Mouse (Mus musculus) brain, adult 2 months (tissue): Measurements from ENCODE around the gene Prr5.

ENCODE experiments used
- DNase-seq: peaks from one replicate; pipeline ENCODE4 v3.0.0; 2011; ENCODE audit warnings: low read depth, low spot score

Gene Prr5

DNA sequence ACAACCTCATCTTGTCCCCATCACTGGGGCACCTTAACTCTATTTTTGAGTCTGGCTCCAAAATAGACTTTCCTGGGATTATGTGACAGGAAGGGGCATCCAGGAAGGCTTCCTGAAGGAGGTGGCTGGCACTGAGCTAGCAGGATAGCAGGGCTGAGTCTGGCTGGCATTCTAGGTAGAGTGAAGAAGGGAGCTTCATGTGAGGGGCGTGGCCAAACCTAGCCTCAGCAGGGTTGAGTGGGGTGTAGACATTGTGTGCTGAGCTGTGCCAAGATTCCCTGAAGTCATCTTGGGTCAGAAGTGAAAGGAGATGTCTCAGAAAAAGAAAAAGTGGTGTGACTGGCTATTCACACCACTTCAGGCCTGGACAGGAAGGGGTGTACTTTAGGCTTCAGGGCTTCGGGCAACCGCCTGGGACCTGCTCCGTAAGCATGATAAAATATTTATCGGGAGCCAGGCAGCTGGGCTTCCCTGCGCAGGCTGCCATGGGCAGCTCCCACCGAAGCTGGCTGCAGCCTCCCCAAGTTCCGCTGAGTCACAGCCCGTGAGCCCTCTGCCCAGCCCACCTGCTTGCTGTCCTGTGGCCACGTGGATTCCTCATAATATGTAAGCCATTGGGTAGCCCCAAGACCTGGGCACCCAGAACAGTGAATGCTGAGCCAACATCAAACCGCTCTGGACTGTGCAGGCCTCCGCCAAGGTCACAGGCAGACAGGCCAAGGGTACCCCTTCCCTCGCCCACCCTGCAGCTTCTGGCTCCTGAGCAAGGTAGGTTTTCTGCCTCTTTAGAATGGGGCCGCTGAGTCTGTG lies at the start of gene Prr5:
Prr5 (plus strand) TSS at position 683 of the 810 bp plus-strand sequence.
- no peak for DNase-seq

DNA sequence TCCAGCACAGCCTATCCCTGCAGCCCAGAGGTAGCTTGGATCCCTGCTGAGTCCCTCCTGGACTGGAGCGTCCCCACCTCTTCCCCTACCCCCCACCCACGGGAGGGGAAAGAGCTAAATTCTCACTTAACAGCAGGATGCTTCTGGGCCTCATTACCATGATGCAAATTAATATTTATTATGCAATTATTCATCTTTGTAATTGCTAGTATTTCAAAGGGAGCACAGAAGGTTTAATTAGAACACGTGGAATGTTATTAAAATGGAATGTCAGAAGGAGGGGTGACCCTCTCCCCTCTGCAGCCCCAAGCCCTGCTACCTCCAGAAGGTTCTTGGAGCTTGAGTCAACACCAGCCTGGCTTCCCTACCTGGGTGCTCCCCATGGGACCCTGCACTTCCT lies 49.4 kb upstream of the Prr5 start:
- no peak for DNase-seq

DNA sequence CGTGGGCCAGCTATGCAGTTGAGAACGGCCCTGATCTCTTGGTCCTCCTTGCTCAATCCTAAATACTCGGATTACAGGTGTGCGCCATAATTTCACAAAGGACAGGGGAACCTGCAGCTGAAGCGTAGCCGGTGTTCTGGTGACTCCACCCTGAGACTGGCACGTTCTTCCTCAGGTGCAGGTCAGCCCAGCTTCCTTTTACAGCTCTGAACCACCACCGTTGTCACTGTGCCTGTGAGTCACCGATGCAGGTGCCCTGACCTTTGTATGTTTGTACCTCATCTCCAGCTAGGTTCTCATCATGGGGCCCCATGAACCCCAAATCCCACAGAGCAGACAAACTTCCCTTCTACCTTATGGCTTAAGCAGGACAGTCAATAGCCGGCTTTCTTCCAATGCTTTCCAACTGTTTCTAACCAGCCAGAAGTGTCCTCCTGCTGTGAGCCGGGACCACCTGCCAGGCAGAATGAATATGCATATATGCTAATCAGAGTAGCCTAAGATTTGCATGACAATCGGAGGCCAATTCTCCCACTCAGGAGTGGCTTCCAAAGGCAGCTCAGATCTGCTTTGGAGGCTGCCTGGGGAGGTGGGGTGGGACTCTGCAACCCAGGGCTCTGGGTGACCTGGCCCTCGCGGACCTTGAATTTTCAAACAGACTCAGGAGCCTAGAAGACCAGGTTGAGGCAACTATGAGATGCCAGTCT lies 47.5 kb upstream of the Prr5 start:
- peak; percentile 55 for DNase-seq

DNA sequence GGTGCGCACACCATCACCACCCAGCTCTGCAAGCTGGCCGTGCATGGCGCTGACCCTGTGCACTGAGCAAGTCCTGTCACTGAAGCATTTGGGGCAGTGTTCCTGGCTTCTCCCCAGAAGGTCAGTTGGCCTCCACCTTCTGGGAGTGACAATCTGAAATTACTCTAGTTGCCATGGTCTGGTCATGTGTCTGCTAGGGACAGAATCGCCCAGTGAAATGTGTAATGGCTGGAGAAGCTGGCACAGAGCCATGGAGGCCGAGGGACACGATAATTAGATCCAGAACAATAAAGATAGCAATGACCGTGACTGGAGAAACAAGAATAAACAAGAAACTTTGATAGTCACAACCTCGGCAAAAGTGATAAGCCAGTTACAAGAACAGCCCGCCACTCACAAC lies 44.5 kb upstream of the Prr5 start:
- DNase-seq = no peak

DNA sequence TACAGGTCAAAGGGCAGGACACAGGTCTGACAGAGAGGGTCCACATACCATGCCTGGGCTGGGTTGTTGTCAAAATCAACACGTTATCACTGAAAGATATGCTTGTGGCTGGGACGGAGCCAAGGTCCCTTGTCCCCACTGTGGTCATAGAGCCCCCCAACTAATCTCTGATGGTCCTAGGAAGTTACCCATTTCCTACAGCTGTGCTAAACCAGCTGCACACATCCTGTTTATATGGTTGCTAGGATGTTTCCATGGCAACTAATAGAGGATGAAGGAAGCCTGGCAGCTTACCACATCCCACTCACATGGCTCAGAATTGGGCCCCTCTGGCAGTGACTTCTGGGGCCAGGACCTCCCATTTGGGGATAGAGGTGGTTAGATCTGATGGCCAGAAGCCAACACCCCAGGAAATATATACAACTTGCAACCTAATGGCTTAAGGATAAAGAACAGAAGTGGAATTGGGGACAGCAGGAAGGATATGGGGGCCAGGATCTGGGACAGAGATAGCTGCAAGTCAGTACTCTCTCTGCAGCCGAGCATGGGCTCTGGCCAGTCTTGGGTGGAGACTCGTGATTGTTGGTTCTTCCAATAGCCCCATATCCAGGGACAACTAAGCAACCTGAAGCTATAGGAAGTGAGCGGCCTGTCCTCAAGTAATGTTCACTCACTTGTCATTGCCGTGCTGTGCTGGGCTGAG lies 43.6 kb upstream of the Prr5 start:
- DNase-seq = peak; percentile 39

DNA sequence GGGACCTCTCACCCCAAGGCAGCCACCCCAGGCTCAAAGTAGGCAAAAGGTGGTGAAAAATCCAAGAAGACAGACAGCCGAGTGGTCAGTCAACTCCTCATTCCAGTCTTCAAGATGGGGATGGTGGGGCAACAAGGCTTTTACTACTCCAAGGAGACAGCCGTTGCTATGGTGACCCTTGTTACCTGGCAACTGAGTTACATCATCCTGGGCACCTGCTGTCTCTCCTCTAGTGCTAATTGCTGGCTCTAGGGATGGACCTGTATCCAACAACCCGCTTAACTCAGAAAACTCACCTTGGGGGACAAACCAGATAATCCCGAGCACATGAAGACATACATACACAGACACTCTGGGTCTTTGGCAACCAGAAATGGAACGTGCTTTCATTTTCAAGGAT lies 42.1 kb upstream of the Prr5 start:
- peak; percentile 88 for DNase-seq

DNA sequence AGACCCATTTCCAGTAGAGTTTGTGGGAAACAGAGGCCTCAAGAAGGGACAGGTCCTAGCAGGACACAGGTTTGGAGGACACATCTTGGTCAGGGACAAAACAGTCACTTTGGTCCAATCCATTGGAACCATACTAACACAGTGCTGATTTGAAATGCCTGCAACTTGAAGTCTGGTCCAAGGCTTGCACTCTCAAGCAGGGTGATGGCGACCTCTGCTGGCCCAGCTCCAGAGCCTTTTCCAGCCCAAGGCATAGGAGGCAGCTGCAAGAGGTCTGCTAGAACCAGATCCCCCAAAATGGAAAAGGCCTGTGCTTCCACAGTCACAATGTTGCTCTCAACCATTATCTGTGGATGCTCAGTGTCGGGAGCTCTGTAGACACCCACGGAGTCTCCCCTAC lies 39.7 kb upstream of the Prr5 start:
- DNase-seq = peak; percentile 82

DNA sequence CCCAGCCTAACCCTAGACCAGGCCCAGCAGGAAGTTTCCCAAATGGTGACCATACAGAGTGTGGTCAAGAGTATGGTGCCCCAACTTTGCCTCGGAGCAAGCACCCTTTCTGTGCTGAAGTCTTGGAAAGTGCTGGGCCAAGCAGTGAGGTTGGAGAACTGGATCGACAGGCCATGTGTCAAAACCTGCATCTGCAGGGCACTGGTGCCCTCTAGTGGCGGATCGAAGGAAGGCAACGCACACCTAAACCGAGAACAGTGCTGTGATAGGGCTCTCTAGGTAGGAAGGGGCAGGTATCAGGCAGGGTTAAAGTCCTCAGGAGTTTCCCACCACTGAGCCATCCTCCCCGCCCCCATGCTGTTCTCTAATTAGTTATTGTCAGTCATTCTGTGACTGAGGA lies 37.9 kb upstream of the Prr5 start:
- DNase-seq = peak; percentile 83

DNA sequence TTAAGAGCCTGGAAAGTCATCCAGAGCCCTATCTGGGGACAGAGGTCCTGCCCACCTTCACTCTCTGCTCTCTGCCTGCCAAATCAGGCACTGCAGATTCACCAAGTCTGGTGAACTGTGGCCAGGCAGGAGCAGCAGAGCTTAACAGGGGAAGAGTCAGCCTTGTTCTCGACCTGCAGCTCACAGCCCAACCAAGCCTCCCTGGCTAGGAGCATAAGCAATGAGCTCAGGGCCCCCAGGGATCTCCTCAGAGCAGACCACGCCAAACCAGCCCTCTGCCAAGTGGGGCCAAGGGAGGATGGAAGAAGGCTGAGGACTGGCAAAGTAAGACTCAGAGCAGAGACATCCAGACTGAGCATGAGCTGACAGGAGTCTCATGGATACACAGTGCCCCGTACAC lies 35.1 kb upstream of the Prr5 start:
- DNase-seq = no peak

DNA sequence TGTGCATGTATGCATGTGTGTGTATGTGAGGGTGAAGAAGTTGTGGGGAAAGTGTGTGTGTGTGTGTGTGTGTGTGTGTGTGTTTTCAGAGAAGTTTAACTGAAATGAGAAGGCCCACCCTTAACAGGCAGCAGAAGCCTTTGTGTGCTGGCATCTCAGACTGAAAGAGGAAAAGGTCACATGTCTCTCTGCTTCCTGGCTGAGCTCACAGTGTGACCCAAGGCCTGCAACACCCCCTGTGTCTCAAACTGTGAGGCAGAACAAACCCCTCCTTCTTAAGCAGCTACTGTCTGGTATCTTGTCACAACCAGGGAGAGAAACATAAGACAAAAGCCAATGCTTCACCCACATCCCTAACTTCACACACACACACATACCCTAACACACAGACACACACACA lies 31.0 kb upstream of the Prr5 start:
- DNase-seq = no peak

DNA sequence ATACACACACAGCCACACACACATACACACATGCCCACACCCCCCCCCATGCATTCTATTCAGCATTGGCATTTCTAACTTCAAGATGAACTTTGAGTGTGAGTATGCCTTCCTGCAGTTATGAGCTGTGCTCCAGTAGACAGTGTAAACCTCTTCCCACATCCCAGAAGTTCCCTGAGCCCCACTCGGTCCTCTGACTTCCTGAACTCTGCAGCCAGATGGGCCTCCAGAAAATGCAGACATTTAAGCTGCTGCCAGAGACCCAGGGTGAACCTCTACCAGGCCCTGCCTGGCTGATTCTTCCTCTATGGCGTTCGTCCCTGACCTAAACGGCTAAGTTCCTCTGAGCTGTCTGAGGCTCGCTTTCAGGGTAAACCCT lies 30.4 kb upstream of the Prr5 start:
- no peak for DNase-seq

DNA sequence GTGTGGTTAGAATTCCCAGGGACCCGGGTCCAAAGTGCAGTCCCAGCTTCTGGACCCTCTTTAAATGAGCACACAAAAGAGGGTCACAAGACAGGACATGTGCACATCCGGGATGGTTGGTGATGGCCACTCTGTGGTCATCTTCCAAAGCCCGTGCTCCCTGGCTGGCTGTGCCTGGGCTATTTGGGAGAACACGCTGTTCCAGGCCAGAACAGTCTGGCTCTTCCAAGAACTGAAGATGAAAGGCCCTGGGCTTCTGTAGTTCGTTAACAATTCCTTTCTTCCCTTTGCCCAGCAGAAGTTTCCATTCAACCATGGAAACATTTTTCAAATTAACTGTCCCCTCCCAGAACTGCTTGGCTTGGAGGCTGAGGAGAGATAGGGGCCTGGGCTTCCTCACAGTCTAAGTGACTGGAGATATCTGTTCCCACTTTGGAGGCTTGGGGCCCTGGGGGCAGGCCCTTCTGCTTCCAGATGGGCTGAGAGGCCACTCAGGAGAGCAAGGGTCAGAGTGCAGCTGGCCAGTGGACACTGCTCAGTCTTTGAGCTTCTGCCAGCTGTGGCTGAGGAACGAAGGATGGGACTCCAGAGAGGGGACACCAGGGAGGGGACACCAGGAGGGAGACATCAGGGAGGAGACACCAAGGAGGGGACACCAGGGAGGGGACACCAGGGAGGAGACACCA lies 29.8 kb upstream of the Prr5 start:
- peak; percentile 43 for DNase-seq

DNA sequence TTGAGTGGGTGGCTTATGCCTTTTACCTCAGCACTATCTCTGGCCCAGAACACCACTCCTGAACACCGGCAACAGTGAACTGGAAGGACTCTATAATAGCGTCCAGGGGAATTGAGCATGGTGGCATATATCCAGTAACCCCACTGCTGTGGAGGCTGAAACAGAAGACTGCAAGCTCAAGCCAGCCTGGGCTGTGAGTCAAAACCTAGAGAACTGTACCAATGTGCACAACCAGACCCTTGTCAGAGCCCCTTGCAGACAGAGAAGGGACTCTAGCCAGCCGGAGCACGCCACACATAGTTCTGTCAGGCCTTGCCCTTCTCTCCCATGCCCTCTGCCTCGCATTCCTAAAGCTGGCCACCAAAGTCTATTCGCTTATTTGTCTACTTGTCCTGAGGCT lies 28.7 kb upstream of the Prr5 start:
- DNase-seq = no peak

DNA sequence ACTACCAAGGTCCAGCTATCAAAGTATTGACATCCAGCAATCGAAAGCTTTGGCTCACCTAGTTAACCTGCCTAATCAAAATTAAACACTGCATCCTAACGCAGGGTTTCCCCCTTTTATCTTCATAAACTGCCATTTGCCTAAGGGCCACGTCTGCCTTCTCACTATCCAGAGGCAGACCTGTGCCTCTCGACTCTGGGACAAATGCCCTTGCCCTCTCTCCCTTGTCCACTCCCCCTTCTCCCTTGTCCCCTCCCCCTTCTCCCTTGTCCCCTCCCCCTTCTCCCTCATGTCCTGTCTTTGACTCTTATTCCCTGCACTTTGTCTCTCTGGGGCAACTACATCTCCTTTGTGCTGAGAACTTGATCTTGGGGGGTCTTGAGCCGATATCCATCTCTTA lies 28.3 kb upstream of the Prr5 start:
- no peak for DNase-seq

DNA sequence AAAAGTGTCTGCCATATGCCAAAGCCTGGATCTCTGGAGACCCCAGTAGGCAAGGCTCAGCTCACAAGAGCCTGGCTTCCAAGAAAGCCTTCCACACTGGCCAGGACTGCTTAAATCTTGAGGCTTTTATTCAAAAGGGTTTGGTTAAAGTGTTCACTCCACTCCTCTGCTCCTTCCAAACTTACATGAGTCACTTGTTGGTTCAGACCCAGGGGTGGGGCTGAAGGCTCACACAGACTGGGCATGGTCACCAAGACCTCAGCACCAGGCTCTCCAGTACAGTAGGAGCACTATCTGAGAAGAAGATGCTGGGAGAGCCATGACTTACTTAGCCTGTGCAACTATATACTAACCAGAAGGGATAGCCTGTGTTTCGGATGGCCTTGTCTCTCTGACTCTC lies 27.5 kb upstream of the Prr5 start:
- DNase-seq = no peak

DNA sequence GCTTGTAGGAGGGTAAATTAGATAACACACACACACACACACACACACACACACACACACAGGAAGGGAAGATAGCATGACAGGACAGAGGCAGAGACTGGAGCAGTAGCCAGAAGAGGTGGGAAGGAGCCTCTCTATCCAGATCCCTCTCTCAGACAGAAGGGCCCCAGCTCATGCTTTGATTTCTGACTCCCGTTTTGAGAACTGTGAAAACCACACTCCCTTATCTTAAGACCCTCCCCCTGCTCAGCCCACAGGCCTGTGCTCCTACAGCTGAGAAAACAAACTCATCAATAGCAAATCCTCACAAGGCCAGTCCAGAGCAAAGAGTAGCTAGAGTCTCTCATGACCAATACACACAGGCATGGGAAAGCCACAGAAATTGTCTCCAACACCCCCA lies 26.2 kb upstream of the Prr5 start:
- DNase-seq = no peak

DNA sequence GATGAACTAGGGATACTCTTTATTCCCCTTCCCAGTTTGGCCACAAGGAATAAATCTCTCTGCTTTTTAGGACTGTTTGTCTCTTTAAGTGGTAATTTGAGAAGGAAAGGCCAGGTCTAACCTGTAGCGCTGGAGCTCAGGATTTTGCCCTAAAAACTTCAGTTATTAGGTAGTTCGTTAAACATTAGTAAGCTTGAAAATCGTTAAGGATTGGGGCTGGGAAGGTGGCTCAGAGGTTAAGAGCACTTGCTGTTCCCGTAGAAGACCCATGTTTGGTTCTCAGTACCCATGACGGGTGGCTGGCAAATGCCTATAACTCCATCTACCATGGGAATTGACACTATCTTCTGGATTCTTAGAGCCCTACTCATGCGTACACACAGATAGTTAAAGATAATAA lies 17.9 kb upstream of the Prr5 start:
- DNase-seq = no peak

DNA sequence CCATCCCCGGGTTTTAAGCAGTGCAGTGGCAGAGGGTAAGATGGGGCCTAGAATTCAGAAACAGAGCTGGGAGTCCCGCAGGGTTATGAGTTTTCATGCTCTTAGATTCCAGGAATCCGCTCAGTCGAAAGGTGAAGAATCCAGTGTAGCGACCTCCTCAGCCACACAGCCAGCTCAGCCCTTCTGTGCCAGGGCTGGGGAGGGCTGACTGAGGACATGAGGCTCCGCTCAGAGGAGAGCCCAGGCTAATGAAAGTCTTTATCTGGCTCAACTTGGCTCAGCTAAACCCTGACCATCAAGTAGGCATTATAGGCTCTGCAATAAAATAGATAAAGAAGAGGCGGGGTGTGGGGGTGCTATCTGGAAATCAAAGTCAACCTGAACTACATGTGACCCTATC lies 16.3 kb upstream of the Prr5 start:
- DNase-seq = no peak

DNA sequence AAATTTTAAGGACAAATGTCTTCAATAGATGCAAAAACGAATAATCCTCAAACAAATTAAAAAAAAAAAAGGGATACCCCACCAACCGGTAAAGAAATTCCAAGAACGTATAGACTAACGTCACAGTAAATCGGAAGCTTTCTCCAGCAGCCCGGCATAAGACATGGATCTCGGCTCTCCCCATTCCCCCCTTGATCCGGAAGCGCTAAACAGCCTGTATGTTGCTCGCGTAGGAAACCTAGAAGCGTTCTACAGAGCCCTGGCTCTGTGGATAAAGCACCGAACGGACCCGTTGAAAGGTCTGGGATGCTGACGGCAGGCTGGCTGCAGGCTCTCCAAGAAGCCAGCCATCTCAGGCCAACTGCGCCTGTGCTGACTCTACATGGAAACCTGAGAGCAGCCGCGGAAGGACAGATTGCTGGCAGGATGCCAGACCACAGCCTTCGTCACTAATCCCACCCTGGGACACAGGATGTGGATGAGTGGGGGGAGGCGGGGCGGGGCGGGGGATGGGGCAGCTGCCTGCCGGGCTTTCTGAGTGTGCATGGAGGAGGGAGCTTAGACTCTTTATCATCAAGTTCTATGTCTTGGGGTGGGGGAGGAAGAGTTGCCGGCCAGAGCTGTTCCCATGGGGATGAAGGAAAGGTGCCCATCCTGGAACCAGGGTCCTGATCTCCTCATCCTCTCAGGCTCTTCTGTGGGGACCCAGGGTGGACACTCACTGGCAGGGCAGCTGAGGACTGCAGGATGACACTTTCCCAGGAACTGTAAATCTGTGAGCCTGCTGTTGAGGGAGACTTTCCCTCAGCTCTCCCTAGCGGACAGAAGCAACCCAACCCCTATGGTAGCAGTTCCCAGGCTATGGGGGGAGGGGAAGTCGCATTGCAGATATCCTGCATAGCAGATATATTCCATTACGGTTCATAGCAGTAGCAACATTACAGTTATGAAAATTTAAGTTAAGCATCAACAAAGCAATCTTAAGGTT lies 15.1 kb upstream of the Prr5 start:
- DNase-seq = peak; percentile 79

DNA sequence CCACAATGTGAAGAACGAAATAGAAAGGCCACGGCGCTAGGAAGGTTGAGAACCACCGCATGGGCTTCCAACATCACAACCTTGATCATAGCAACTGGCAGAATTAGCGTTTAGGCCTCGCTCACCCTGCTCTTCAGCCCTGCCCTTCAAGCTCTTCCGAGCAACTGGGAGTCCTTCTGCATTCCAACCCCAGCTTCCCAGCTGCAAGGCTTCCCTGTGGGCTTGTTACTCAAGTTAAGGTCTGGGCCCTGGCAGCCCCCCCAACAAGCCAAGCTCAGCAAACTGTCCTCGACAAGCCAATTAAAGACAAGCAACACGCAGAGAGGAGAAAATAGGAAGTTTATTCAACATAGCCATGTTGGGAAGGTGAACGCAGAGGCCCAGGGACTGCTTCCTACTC lies 14.4 kb upstream of the Prr5 start:
- no peak for DNase-seq

DNA sequence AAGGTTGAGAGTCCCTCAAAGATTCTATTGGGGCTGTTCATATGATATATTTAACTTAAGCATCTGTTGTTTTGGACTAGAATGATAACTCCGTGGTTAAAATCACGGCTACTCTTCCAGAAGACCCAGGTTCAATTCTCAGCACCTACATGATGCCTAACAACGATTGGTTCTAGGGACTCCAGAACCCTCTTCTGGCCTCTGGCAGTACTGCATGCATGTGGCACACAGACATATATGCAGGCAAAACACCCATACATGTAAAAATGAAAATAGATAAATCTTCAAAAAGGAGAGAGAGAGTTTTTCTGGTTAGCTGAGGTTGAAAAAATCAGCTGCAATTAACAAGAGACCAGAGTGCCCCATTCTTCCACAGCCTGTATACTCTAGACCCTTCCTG lies 12.7 kb upstream of the Prr5 start:
- DNase-seq = no peak
